Mouse (Mus musculus) adrenal gland (tissue): Measurements from ENCODE around the gene Fat1.
"Not testable (repeated sequence)": the region's sequence is repeated elsewhere in the genome, so short reads cannot be mapped to it uniquely, and the experiment has no call there.

Experiments
- intact Hi-C: fragments of 180-260 bp; cut with DNase I; formaldehyde crosslinking; loops from one replicate; pipeline ENCODE4 v1.15.1; 2025

Gene Fat1

DNA sequence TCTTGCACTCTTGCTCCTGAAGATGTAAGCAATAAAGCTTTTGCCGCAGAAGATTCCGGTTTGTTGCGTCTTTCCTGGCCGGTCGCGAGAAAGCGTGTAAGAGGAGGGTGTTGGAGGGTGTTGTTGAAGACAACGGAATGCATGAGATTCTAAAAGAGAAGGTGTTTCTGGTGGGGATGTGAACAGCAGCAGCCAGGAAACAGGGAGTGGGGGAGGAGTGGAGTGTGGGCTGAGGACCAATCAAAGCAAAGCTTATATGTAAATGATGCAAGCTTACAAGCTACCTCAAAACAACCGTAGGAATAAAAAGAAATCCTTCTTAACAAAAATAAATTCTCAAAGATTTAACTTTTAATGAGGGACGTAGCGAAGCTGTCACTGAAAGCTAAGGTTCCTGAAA is 127.1 kb downstream of the Fat1 start:
- intact Hi-C loops, result no loop called here

DNA sequence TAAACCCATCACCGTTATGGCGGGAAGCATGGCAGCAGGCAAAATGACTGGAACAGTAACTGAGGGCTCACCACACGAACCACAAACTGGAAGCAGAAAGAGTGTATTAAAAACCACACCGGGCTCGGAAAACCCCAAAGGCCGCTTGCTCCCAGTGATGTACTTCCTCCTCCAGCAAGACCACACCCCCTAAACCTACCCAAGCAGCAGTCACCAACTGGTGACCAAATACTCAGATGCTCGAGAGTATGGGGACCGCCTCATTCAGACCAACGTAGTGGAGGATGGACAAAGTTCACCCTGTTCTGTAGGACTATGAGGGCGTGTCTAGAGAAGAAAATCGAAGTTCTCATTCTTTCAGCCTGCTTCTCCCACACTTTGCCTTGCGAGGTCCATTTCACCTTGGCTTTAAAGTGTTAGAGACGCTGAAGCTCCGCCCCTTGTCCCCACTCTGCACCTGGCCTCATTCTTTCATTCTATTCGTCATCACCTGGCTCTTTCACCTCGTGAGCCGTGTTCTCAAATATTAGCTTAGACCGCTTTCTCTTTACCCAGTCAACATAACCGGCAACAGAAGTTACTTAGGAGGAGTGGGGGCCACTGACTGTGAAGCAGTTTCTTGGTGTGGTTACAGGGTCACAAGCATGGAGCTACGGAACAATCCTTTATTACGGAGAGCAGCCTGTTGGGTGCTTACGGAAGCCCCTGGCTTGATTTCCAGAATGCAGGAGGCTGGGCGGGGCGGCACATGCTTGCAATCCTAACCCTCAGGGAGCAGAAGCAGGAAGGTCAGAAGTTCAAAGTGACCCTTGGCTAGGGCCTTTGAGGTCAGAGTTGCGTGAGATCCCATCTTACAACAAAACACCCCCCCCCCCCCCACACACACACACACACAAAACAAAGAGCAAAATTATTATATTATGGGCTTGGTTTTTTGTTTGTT is 128.0 kb downstream of the Fat1 start:
- intact Hi-C loops, result no loop called here

DNA sequence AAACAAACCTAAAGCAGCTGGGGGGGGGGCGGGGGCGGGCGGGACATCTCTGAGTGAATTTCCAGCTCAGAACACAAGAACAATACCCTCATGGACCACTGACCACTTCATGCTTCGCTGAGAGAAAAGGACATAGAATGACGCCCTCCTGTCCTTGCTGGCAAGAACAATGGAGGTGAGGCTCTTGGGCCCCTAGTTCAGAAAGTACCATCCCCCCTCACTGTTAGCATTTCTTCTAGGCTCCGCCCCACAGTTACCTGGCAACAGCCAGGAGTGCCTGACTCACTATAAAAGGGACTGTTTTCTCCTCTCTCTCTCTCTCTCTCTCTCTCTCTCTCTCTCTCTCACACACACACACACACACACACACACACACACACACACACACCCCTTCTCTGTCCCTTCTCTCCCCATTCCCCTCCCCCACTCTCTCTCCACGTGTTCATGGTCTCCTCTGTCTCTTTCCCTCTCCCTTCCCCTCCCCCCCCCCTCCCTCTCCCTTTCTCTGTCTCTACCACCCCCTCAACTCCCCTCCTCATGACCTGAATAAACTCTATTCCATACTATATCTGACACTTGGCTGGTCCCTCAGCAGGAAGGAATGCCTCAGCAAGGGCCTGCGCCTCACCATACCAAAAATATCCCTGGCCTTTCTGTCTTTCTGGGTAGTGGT is 129.1 kb downstream of the Fat1 start:
- intact Hi-C loops, result no loop called here

DNA sequence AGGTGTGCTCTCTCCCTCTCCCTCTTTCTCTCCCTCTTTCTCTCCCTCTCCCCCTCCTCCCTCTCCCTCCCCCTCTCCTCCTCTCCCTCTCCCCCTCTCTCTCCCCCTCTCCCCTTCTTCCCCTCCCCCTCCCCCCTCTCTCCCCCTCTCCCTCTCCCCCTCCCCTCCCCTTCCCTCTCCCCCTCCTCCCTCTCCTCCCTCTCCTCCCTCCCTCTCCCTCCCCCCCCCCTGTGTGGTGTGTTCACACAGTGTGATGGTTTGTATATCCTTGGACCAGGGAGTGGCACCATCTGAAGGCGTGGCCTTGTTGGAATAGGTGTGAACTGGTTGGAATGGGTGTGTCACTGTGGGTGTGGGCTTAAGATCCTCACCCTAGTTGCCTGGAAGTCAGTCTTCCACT is 130.1 kb downstream of the Fat1 start:
- intact Hi-C loops, result not testable (repeated sequence)

DNA sequence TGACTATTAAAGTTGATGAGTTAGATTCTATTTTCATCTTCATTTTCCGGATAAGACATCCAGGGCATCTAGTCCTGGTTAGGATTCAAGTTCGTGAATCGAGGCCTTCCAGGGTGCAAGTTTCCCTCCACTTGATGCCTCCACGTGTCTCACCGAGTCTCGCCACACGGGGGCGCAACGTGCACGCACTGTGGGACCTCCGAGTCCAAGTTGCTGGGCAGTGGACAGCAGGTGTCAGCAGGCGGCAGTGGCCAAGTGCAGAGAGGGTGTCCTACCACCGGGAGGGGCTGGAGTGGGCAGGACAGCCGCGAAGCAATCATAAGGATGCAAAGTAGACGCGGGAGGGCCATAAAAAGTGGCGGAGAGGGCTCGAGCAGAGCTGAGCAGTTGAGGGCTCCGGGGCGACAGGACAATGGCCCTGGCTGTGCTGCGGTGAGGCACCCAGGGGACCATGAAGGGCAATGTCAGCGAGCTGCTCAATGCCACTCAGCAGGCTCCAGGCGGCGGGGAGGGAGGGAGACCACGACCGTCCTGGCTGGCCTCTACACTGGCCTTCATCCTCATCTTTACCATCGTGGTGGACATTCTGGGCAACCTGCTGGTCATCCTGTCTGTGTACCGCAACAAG is 133.6 kb downstream of the Fat1 start, which contains the start of gene Mtnr1a:
Gene Mtnr1a, plus strand, starts transcription at position 379 of the 628 bp plus-strand sequence.
- intact Hi-C loops, result loop anchor here (1.0 kb wide), 1 partner anchor 169 kb away; no protein-coding TSS in a partner anchor

DNA sequence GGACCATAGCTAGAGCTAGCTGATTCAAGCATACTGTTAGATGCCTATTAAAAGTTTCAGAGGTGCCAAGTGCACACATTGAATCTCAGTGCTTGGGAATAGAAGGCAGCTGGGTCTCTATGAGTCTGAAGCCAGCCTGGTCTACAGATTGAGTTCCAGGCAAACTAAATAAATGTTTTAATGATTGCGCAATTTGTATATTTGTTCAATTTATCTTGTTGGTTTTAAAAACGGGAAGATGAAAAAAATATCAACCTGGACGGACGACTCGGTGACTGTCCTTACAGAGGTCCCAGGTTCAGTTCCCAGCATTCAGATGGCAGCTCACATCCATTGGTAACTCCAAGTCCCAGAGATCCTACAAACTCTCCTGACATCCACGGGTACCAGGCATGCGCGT is 135.7 kb downstream of the Fat1 start:
- intact Hi-C loops, result no loop called here

DNA sequence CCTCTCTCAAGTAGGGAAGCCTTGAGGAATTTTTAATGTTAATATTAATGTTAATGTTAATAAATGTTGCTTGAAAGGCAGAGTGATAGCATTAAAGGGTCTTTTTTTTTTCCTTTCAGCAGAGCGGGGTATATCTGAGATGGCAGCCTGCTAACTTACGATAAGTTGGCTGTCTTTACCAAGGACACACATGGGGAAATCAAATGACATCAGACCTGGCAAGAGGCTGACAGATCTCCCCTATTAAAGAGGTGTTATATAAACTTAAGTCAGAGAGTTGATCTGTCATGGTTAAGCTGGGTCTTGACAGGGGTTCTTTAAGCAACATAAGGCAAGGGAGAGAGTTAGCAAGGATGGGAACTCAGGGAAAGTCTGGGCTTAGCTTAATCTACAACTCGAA is 145.6 kb downstream of the Fat1 start:
- intact Hi-C loops, result no loop called here

DNA sequence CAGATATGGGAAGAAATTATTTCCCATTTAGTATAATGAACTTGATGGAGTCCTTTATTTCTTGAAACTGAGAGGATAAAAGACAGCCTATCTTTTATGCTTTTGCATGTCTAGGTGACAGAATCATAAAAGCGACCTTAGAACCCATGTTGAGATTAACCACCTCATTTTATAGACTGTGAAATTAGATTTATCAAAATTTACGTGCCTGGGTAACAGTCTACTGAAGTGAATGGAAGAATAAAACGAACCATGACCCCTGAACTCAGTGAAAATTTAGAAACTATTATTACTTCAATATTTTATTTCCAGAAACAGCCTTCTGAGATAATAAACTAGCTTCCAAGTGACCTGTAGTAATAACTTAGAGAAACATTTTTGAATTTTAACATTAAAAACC is 158.4 kb downstream of the Fat1 start:
- intact Hi-C loops, result no loop called here
